Mouse (Mus musculus) liver, adult 2 months (tissue): ENCODE measurements around the gene Dst.

Experiments
- CTCF ChIP-seq: fragments of 200-500 bp; IDR thresholded peaks from 2 replicates; pipeline ENCODE4 v1.5.1; 2011; ENCODE audit warnings: low read depth, low read length, control low read depth
- POLR2A ChIP-seq: fragments of 200-500 bp; IDR thresholded peaks from 2 replicates; pipeline ENCODE4 v1.6.1; 2011; ENCODE audit warnings: low read length, control low read depth; ENCODE audit not compliant: insufficient read depth; ENCODE audit errors: extremely low read depth

GRCm38 (mm10) chr1:33995386-33995785, 87.4 kb downstream of the Dst start:
- TF ChIP-seq POLR2A (no peak), CTCF (no peak)
